Mouse (Mus musculus) kidney, postnatal 14 days (tissue): ENCODE measurements around the gene Mef2a.

Experiments used
- DNase-seq: peaks from one replicate; pipeline ENCODE4 v3.0.0; 2022; ENCODE audit warnings: mixed read lengths

Gene Mef2a

DNA sequence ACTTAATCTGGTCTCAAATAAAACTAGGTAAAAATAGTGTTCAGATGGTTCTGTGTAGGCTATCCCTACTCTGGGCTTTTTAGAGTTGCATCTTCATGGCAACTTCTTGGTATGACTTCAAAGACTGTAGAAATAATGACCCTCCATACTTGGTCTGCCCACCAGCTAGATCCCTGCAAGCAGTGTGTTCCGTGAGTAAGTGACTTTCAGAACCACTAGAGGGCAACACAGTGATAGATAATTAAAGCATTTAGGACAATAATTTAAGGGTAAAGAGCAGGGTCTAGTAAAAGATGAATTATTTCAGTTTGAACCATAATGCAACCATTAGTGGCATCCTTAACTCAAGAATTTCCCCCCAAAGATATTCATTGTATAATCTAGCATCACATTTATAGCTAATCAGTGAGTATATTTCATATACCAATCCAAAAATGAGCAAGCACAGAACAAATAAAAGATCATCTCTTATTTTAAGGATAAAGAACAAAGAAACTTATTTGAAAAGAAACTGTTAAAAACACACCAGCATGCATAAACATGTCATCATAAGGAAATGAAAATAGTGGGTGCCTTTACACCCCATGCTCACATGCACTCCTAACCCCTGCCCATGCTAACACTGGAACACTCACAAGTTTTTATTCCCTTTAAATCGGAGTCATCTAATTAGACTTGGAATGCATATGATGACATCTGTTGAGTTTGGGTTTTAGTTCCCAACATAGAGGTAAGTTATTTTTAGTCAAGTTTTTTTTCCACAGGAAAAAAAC is 129.4 kb downstream of the Mef2a start:
- DNase-seq = peak; percentile 42

GRCm38 (mm10) chr7:67241969-67242368 is 130.7 kb downstream of the Mef2a start:
- no peak for DNase-seq

GRCm38 (mm10) chr7:67237752-67238151 is 134.9 kb downstream of the Mef2a start:
- no peak for DNase-seq

GRCm38 (mm10) chr7:67236351-67236750 is 136.3 kb downstream of the Mef2a start:
- no peak for DNase-seq

GRCm38 (mm10) chr7:67234797-67235196 is 137.9 kb downstream of the Mef2a start:
- DNase-seq = peak; percentile 71

GRCm38 (mm10) chr7:67232504-67232903 is 140.2 kb downstream of the Mef2a start:
- no peak for DNase-seq

DNA sequence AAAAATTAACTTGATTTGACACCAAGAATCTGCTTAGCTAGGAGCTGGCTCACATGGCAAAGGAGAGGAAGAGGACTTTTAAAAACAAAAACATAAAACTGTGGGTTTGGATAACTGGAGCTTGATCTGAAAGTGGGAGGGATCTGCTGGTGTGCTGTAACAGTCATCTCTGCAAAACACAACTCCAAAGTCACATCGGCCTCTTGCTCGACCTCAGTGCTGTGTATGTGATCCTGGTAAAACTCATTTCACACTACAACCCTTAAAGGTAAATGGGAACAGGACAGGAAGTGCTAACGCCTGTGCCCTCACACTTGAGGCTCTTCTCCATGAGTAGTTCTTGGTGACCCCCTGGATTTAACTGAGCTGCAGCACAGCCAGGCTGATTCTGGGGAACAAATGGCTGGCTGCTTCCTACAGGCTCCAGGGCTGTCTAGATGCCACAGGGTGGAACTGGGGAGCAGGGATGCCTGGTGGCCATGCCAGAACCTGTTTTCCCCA is 142.0 kb downstream of the Mef2a start:
- no peak for DNase-seq

DNA sequence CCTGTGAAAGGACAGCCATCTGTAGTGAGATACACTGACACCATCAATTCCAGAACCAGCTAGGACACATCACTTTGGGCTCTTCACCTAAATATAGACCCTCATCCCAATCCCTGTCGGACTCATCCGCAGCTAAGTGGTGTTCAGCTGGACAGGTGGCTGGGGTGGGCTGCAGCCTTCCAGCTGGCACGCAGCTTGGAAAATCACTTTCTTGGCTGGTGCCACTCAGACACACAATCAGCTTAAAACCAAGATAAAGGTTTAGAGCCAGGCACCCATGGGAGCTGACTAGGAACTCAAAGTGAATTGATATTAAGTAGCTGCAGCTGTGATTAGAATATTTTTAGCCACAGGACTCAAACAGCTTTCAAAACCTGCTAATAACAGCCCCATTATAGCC is 142.4 kb downstream of the Mef2a start:
- DNase-seq = no peak

GRCm38 (mm10) chr7:67229701-67230100 is 143.0 kb downstream of the Mef2a start:
- no peak for DNase-seq

DNA sequence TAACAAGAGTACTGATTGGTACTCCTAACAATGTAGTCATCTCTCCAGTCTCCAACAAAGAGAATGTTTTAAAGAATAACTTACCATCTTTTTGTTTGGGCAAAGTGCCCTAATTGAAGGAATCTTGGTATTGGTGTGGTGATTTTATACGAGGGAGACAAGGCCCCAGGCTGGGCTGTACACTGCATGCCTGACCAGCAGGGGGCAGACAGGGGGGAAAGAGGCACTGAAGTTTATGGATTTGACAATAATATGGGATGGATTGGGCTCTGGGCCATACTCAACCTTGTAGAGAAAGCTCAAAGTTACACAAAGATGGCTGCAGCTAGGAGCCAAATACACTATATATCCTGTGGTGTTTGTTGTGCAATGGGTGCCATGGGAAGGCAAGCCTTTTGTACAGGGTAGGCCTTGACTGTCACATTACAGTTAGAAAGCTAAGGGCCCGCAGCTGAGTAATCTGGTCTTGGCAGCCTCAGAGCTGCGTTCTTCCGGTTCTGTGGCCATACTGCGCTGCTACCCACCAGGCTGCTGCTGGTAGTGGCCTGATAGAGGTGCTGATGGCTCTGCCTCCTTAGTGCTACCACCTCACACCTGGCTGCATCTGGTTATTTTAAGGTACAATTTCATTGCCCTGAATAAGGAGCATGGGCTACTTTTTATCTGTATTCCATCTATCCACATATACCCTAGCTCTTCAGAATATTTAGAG is 143.6 kb downstream of the Mef2a start:
- peak; percentile 36 for DNase-seq

GRCm38 (mm10) chr7:67228390-67228789 is 144.3 kb downstream of the Mef2a start:
- no peak for DNase-seq

DNA sequence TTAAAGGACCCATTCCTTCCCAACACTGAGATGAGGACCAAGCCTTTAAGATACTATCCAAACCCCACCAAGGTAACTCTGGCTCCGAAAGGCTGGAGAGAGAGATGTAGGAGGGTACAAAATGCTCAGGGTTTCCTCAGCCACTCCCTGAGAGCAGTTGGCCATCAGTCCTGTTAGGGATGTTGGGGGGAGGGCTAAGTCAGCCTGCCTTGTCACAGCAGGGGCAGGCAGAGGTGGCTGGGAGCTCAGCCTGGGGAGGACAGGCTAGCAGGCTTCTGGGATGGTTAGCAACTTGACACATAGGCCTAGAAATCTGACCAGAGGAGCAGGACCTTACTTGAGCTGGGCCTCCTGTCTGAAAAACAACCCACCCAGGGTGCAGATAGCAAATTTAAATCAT is 145.1 kb downstream of the Mef2a start:
- DNase-seq = no peak

GRCm38 (mm10) chr7:67225943-67226625 is 146.6 kb downstream of the Mef2a start:
- DNase-seq = no peak

DNA sequence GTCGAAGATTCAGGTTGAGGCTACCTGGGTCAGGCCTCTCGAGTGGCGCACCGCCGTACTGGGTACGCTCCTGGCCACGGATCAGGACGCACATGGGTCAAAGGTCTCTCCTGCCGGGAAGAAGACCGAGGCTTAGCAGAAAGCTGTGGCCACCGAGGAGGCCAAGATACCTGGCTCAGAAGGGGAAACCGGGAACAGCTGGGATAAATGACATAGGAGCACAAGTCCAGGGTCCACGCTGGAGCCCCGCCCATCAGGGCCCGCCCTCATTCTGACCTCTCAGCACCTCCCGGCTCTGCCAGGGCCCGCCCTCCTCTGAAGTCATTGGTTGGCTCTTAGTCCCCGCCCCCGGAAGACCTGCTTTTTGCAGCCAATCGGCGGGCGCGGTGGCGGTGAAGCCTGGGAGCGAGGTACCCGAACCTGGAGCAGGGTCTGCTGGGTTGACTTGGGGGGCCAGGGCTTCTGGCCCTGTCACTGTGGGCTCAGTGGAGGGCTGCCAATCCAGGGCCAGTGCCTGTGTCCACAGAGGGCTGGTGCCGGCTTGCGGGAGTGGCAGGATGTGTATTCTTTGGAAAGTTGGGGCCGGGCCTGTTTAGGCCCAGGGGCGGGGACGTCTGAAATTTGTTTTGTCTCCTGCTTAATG is 150.3 kb downstream of the Mef2a start, which contains the start of gene Lysmd4:
Lysmd4 (plus strand) TSS at position 325 of the 643 bp plus-strand sequence.
- DNase-seq = peak; percentile 99

- DNase-seq = peak; percentile 59
Observed at GRCm38 (mm10) chr7:67217025-67217424, 155.6 kb downstream of the Mef2a start.

- DNase-seq = no peak
Observed at GRCm38 (mm10) chr7:67216351-67216750, 156.3 kb downstream of the Mef2a start.

GRCm38 (mm10) chr7:67213589-67213988 is 159.1 kb downstream of the Mef2a start:
- no peak for DNase-seq

GRCm38 (mm10) chr7:67211971-67212370 is 160.7 kb downstream of the Mef2a start:
- DNase-seq = no peak

- DNase-seq = no peak
Observed at GRCm38 (mm10) chr7:67211341-67211740, 161.3 kb downstream of the Mef2a start.

DNA sequence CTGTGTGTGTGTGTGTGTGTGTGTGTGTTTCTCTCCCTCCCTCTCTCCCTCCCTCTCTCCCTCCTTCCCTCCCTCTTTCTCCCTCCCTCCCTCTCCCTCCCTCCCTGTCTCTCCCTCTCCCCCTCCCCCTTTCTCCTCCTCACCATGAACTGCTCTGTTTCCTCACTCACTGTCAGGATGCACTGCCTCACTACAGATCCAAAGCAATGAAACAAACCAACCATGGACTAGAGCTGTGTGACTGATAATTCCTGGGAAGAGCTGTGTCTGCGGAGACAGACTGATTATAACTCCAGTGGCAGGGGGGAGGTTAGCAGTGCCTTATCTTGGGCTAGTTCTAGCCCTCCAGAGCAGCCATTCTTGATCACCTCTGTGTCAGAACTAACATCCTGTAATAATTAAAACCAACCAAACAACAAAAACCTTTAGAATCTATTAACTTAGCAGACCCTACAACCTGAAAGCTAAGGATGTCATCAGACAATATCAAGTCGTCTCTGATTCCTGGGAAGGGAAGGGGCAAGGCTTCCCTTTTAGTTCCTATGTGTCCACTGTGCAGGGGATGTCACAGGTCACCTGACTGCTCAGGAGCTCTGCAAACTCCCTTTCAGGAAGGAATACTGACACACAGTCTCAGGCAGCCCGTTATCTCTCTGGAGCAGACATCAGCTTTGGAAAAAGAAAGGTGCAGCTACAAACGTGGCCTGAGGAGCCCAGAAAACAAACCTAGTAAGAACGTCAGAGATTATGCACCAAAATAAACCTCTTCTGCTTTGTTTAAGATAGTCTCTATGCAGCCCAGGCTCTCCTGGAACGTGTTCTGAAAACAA is 162.4 kb downstream of the Mef2a start:
- no peak for DNase-seq

GRCm38 (mm10) chr7:67208317-67208716 is 164.3 kb downstream of the Mef2a start:
- DNase-seq = no peak

DNA sequence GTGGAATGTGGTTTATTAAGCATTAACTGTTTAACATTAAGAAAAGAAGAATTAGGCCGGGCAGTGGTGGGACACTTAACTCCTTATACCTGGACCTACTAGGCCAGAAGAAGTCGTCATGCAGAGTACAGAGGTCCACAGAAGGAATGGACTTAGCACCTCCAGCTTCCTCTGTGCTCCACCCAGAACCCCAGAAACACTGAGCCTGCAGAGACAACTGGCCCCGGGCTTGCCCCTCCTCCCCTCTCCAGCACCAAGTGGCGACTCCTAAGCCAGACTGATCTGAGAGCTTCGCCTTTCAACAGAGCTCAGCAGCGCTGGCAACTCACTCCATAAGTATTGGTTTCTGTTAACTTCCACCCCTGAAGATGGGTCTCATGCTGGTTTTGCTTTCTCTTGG is 165.0 kb downstream of the Mef2a start:
- DNase-seq = peak; percentile 56
